Mouse (Mus musculus): ENCODE results near the gene Bdkrb1. TPM values are rescaled to one million over a fixed set of nuclear protein-coding genes. Genes with fewer than 3 reads are reported as not detected.

Gene Bdkrb1
- polyA plus RNA-seq, 1 experiment from 2014 or later, result 0.06 TPM

GRCm38 (mm10) chr12:105590786-105591185 is 12.1 kb upstream of the Bdkrb1 start:
- H3K9me3 ChIP-seq (replicated peaks; ENCODE audit: control insufficient read depth, low read length), result no peaks in the 10 kb centered on the region
- H3K27me3 ChIP-seq (ENCODE audit: control insufficient read depth, insufficient read depth, low read depth, low read length), result no peaks in the 10 kb centered on the region
- no peaks in the 10 kb centered on the region for H3K4me1 ChIP-seq (ENCODE audit: control insufficient read depth, low read depth, low read length)
- 54% methylated on average over 7 of the region's 7 CpGs for WGBS (ENCODE audit: insufficient replicate concordance)
- H3K36me3 ChIP-seq (ENCODE audit: control insufficient read depth, insufficient read depth), result no peaks in the 10 kb centered on the region
- no peak overlapping the region for H3K4me2 ChIP-seq (ENCODE audit: low read depth, low read length)
- H3K27ac ChIP-seq (ENCODE audit: low read length), result no peak overlapping the region
- H3K9ac ChIP-seq (ENCODE audit: low read depth, low read length), result no peak overlapping the region
- no peak overlapping the region for H3K4me3 ChIP-seq (ENCODE audit: low read depth, low read length)
- ATAC-seq (ENCODE audit: low read depth), result no peak

GRCm38 (mm10) chr12:105592361-105592761 is 10.5 kb upstream of the Bdkrb1 start:
- H3K4me1 ChIP-seq (ENCODE audit: control insufficient read depth, low read depth, low read length), result no peaks in the 10 kb centered on the region
- H3K27ac ChIP-seq (ENCODE audit: low read length), result no peak overlapping the region
- H3K27me3 ChIP-seq (ENCODE audit: control insufficient read depth, insufficient read depth, low read depth, low read length), result no peaks in the 10 kb centered on the region
- no peak for ATAC-seq (ENCODE audit: low read depth)
- no peak overlapping the region for H3K4me2 ChIP-seq (ENCODE audit: low read depth, low read length)
- no peak overlapping the region for H3K4me3 ChIP-seq (ENCODE audit: low read depth, low read length)
- WGBS (ENCODE audit: insufficient replicate concordance), result 85% methylated on average over 23 of the region's 23 CpGs
- no peak overlapping the region for H3K9ac ChIP-seq (ENCODE audit: low read depth, low read length)
- H3K36me3 ChIP-seq (ENCODE audit: control insufficient read depth, insufficient read depth), result no peaks in the 10 kb centered on the region
- H3K9me3 ChIP-seq (replicated peaks; ENCODE audit: control insufficient read depth, low read length), result no peaks in the 10 kb centered on the region

GRCm38 (mm10) chr12:105593471-105593870 is 9.4 kb upstream of the Bdkrb1 start:
- Histone ChIP-seq H3K27ac (ENCODE audit: low read length) (no peak overlapping the region), H3K9ac (ENCODE audit: low read depth, low read length) (no peak overlapping the region), H3K4me1 (ENCODE audit: control insufficient read depth, low read depth, low read length) (no peaks in the 10 kb centered on the region), H3K9me3 (replicated peaks; ENCODE audit: control insufficient read depth, low read length) (no peaks in the 10 kb centered on the region), H3K4me3 (ENCODE audit: low read depth, low read length) (no peak overlapping the region), H3K4me2 (ENCODE audit: low read depth, low read length) (no peak overlapping the region), H3K27me3 (ENCODE audit: control insufficient read depth, insufficient read depth, low read depth, low read length) (no peaks in the 10 kb centered on the region), H3K36me3 (ENCODE audit: control insufficient read depth, insufficient read depth) (no peaks in the 10 kb centered on the region)
- no peak for ATAC-seq (ENCODE audit: low read depth)
- WGBS (ENCODE audit: insufficient replicate concordance), result 44% methylated on average over 4 of the region's 4 CpGs

- no peaks in the 10 kb centered on the region for H3K36me3 ChIP-seq (ENCODE audit: control insufficient read depth, insufficient read depth)
- ATAC-seq (ENCODE audit: low read depth), result 0 out of 2 replicates have a peak, but pooled peaks have one; percentile 5
- H3K4me1 ChIP-seq (ENCODE audit: control insufficient read depth, low read depth, low read length), result no peaks in the 10 kb centered on the region
- H3K9ac ChIP-seq (ENCODE audit: low read depth, low read length), result no peak overlapping the region
- H3K27me3 ChIP-seq (ENCODE audit: control insufficient read depth, insufficient read depth, low read depth, low read length), result no peaks in the 10 kb centered on the region
- WGBS (ENCODE audit: insufficient replicate concordance), result 67% methylated on average over 8 of the region's 8 CpGs
- no peaks in the 10 kb centered on the region for H3K9me3 ChIP-seq (replicated peaks; ENCODE audit: control insufficient read depth, low read length)
- no peak overlapping the region for H3K27ac ChIP-seq (ENCODE audit: low read length)
- no peak overlapping the region for H3K4me3 ChIP-seq (ENCODE audit: low read depth, low read length)
- H3K4me2 ChIP-seq (ENCODE audit: low read depth, low read length), result no peak overlapping the region
Measured at GRCm38 (mm10) chr12:105597135-105597534, 5.8 kb upstream of the Bdkrb1 start.

- no peak overlapping the region for H3K4me3 ChIP-seq (ENCODE audit: low read depth, low read length)
- no peak overlapping the region for H3K9ac ChIP-seq (ENCODE audit: low read depth, low read length)
- H3K36me3 ChIP-seq (ENCODE audit: control insufficient read depth, insufficient read depth), result no peaks in the 10 kb centered on the region
- H3K4me2 ChIP-seq (ENCODE audit: low read depth, low read length), result no peak overlapping the region
- 47% methylated on average over 10 of the region's 10 CpGs for WGBS (ENCODE audit: insufficient replicate concordance)
- no peak overlapping the region for H3K27ac ChIP-seq (ENCODE audit: low read length)
- H3K9me3 ChIP-seq (replicated peaks; ENCODE audit: control insufficient read depth, low read length), result no peaks in the 10 kb centered on the region
- H3K27me3 ChIP-seq (ENCODE audit: control insufficient read depth, insufficient read depth, low read depth, low read length), result no peaks in the 10 kb centered on the region
- no peak for ATAC-seq (ENCODE audit: low read depth)
- no peaks in the 10 kb centered on the region for H3K4me1 ChIP-seq (ENCODE audit: control insufficient read depth, low read depth, low read length)
Measured at GRCm38 (mm10) chr12:105598503-105598902, 4.4 kb upstream of the Bdkrb1 start.

GRCm38 (mm10) chr12:105599098-105599497 is 3.8 kb upstream of the Bdkrb1 start:
- 57% methylated on average over 5 of the region's 5 CpGs for WGBS (ENCODE audit: insufficient replicate concordance)
- Histone ChIP-seq H3K36me3 (ENCODE audit: control insufficient read depth, insufficient read depth) (no peaks in the 10 kb centered on the region), H3K4me3 (ENCODE audit: low read depth, low read length) (no peak overlapping the region), H3K27me3 (ENCODE audit: control insufficient read depth, insufficient read depth, low read depth, low read length) (no peaks in the 10 kb centered on the region), H3K4me2 (ENCODE audit: low read depth, low read length) (no peak overlapping the region), H3K4me1 (ENCODE audit: control insufficient read depth, low read depth, low read length) (no peaks in the 10 kb centered on the region), H3K27ac (ENCODE audit: low read length) (no peak overlapping the region), H3K9ac (ENCODE audit: low read depth, low read length) (no peak overlapping the region), H3K9me3 (replicated peaks; ENCODE audit: control insufficient read depth, low read length) (no peaks in the 10 kb centered on the region)
- ATAC-seq (ENCODE audit: low read depth), result no peak

- Histone ChIP-seq H3K27me3 (ENCODE audit: control insufficient read depth, insufficient read depth, low read depth, low read length) (no peaks in the 10 kb centered on the region), H3K9me3 (replicated peaks; ENCODE audit: control insufficient read depth, low read length) (no peaks in the 10 kb centered on the region), H3K4me2 (ENCODE audit: low read depth, low read length) (no peak overlapping the region), H3K4me1 (ENCODE audit: control insufficient read depth, low read depth, low read length) (no peaks in the 10 kb centered on the region), H3K27ac (ENCODE audit: low read length) (no peak overlapping the region), H3K36me3 (ENCODE audit: control insufficient read depth, insufficient read depth) (no peaks in the 10 kb centered on the region), H3K4me3 (ENCODE audit: low read depth, low read length) (no peak overlapping the region), H3K9ac (ENCODE audit: low read depth, low read length) (no peak overlapping the region)
- no peak for ATAC-seq (ENCODE audit: low read depth)
- WGBS (ENCODE audit: insufficient replicate concordance), result 48% methylated on average over 6 of the region's 6 CpGs
Measured at GRCm38 (mm10) chr12:105601586-105601985, 1.3 kb upstream of the Bdkrb1 start.

GRCm38 (mm10) chr12:105603904-105604303 is 1.0 kb downstream of the Bdkrb1 start:
- 80% methylated on average over 11 of the region's 11 CpGs for WGBS (ENCODE audit: insufficient replicate concordance)
- Histone ChIP-seq H3K4me3 (ENCODE audit: low read depth, low read length) (no peak overlapping the region), H3K4me1 (ENCODE audit: control insufficient read depth, low read depth, low read length) (no peaks in the 10 kb centered on the region), H3K4me2 (ENCODE audit: low read depth, low read length) (no peak overlapping the region), H3K9me3 (replicated peaks; ENCODE audit: control insufficient read depth, low read length) (no peaks in the 10 kb centered on the region), H3K27me3 (ENCODE audit: control insufficient read depth, insufficient read depth, low read depth, low read length) (no peaks in the 10 kb centered on the region), H3K27ac (ENCODE audit: low read length) (no peak overlapping the region), H3K9ac (ENCODE audit: low read depth, low read length) (no peak overlapping the region), H3K36me3 (ENCODE audit: control insufficient read depth, insufficient read depth) (no peaks in the 10 kb centered on the region)
- ATAC-seq (ENCODE audit: low read depth), result no peak

- no peak overlapping the region for H3K9ac ChIP-seq (ENCODE audit: low read depth, low read length)
- H3K9me3 ChIP-seq (replicated peaks; ENCODE audit: control insufficient read depth, low read length), result no peaks in the 10 kb centered on the region
- H3K27ac ChIP-seq (ENCODE audit: low read length), result no peak overlapping the region
- no peaks in the 10 kb centered on the region for H3K27me3 ChIP-seq (ENCODE audit: control insufficient read depth, insufficient read depth, low read depth, low read length)
- H3K4me2 ChIP-seq (ENCODE audit: low read depth, low read length), result no peak overlapping the region
- H3K4me3 ChIP-seq (ENCODE audit: low read depth, low read length), result no peak overlapping the region
- 65% methylated on average over 8 of the region's 8 CpGs for WGBS (ENCODE audit: insufficient replicate concordance)
- ATAC-seq (ENCODE audit: low read depth), result no peak
- H3K4me1 ChIP-seq (ENCODE audit: control insufficient read depth, low read depth, low read length), result no peaks in the 10 kb centered on the region; the same call in 1 of the 2 replicates
- no peaks in the 10 kb centered on the region for H3K36me3 ChIP-seq (ENCODE audit: control insufficient read depth, insufficient read depth)
Measured at GRCm38 (mm10) chr12:105605212-105605611, 2.3 kb downstream of the Bdkrb1 start.

Measured in liver, embryonic 16.5 days (tissue).